Mouse (Mus musculus): ENCODE data around the gene Kcnq1. TPM values are rescaled to one million over a fixed set of nuclear protein-coding genes. Genes with fewer than 3 reads are reported as not detected.

Gene Kcnq1
- polyA plus RNA-seq, 1 experiment, result not detected

DNA sequence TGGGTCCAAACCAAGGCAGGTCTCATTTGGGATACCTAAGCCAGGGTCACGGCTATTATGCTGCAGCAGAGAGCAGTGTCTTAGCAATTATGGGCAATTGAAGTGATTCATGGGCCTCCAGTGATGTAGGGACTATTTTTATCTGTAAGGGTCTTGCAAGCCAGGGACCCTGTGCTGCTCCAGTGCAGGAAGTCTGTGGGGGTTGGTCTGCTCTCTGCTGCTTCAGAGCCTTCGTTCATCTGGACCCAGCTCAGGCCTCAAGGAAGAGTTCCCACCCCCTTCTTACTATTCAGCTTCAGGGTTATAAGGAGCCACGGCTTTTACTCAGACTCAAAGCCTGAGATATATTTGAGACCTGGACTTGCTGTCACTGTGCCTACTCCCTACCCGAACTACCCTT lies 227.4 kb downstream of the Kcnq1 start:
- peaks cover 11% of the 10 kb centered on the region; the same call in 1 of the 2 replicates for H3K9me3 ChIP-seq
- peaks cover 65% of the 10 kb centered on the region for H3K27me3 ChIP-seq (replicated peaks)
- no peaks in the 10 kb centered on the region for H3K4me1 ChIP-seq
- H3K36me3 ChIP-seq (replicated peaks; ENCODE audit: low read length), result no peaks in the 10 kb centered on the region
- H3K4me3 ChIP-seq (replicated peaks), result no peak overlapping the region
- TF ChIP-seq FLI1 (IDR thresholded peaks at IDR 0.05; ENCODE audit: low read length) (no peak), GATA1 (IDR thresholded peaks at IDR 0.05; ENCODE audit: borderline replicate concordance, low read length) (no peak)

DNA sequence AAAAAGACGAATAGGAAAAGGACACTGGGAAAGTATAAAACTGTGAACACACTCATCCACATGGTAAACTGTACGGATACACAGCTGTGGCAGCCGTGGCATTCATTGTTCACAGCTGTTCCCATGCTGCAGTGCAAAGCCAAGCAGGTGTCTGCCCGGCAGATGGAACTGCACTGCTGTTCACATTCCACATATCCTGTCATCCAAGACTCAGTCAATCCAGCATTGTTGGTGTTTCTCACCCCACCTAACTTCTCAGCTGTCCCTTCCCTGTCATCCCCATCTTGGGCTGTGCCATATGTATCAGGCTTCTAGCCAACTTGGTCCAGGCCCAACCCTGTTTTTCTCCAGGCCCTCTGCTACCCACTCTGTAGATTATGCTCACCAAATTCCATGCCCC lies 232.5 kb downstream of the Kcnq1 start:
- TF ChIP-seq GATA1 (IDR thresholded peaks at IDR 0.05; ENCODE audit: borderline replicate concordance, low read length), result no peak
- no peak for TF ChIP-seq FLI1 (IDR thresholded peaks at IDR 0.05; ENCODE audit: low read length)
- Histone ChIP-seq H3K9me3 (peaks cover 14% of the 10 kb centered on the region; the same call in 1 of the 2 replicates), H3K4me3 (replicated peaks) (no peak overlapping the region), H3K27me3 (replicated peaks) (peaks cover 52% of the 10 kb centered on the region), H3K4me1 (no peaks in the 10 kb centered on the region), H3K36me3 (replicated peaks; ENCODE audit: low read length) (no peaks in the 10 kb centered on the region)

DNA sequence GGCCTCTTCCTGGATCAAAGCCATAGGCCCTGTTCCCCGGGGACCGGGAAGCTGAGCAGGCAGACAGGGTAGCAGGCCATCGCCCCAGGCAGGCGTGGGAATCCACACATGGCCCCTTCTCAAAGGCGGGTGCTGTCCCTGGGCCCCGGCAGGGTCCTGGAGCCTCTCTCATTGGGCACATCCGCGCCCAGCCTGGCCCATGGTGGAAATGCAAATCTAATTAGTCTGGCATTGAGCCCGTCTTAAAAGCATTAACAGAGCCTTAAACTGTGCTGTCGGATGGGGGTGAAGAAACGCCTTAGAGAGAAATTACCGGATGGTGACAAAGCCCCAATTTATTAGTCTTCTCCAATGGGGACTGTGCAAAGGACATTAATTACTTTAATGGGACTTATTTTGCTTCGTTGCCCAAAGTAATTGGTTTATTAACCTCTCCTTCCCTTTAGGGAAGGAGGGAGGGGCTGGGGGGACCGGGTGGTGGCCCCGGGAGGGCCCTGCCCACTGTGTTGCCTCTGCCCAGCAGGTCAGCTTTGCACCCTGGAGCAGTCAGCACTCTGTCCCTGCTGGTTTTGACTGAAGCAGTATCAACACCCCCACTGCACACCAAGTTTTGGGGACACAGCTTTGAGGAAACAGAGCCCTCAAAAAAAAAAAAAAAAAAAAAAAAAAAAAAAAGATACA lies 234.6 kb downstream of the Kcnq1 start:
- no peaks in the 10 kb centered on the region for H3K4me1 ChIP-seq
- H3K36me3 ChIP-seq (replicated peaks; ENCODE audit: low read length), result no peaks in the 10 kb centered on the region
- no peak overlapping the region for H3K4me3 ChIP-seq (replicated peaks)
- TF ChIP-seq GATA1 (IDR thresholded peaks at IDR 0.05; ENCODE audit: borderline replicate concordance, low read length) (no peak), FLI1 (IDR thresholded peaks at IDR 0.05; ENCODE audit: low read length) (no peak)
- H3K27me3 ChIP-seq (replicated peaks), result peaks cover 52% of the 10 kb centered on the region
- H3K9me3 ChIP-seq, result peaks cover 14% of the 10 kb centered on the region; the same call in 1 of the 2 replicates

DNA sequence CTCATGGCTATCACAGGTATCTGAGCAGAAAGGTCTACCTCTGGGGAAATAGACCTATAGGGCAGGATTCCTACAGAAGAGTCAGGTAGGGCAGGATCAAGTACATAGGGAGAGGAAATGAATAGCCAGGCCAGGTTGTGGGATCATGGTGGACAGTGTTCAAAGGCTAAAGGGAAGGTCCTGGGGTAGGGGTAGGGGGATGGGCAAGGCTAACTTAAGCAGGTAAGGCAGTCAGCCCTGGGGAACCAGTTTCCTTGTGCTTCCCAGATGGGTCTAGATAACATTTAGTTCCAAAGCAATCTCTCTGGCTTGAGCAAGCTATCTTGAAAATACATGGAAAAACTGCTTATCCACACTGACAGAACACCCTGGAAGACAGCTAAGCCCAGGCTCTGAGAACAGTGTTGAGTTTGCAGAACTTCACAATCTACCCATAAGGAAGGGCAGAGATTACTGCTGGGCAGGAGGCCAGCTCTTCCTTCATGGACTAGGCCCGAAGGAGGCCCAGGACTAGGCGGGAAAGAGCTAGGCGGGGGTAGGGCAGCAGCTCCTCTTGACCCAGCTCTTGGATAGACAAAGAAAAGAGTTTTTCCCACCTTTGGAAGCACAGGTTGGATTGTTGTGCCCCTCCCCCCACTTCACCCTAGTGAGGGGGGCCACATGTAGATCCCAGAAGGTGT lies 235.3 kb downstream of the Kcnq1 start:
- Histone ChIP-seq H3K9me3 (peaks cover 14% of the 10 kb centered on the region; the same call in 1 of the 2 replicates), H3K27me3 (replicated peaks) (peaks cover 55% of the 10 kb centered on the region), H3K4me3 (replicated peaks) (no peak overlapping the region), H3K4me1 (no peaks in the 10 kb centered on the region), H3K36me3 (replicated peaks; ENCODE audit: low read length) (no peaks in the 10 kb centered on the region)
- no peak for TF ChIP-seq FLI1 (IDR thresholded peaks at IDR 0.05; ENCODE audit: low read length)
- TF ChIP-seq GATA1 (IDR thresholded peaks at IDR 0.05; ENCODE audit: borderline replicate concordance, low read length), result no peak

- no peaks in the 10 kb centered on the region for H3K4me1 ChIP-seq
- TF ChIP-seq GATA1 (IDR thresholded peaks at IDR 0.05; ENCODE audit: borderline replicate concordance, low read length), result no peak
- TF ChIP-seq FLI1 (IDR thresholded peaks at IDR 0.05; ENCODE audit: low read length), result no peak
- H3K9me3 ChIP-seq, result 0 out of 2 replicates have a peak, but pooled peaks cover under 1% of the 10 kb centered on the region
- no peaks in the 10 kb centered on the region for H3K36me3 ChIP-seq (replicated peaks; ENCODE audit: low read length)
- peaks cover 68% of the 10 kb centered on the region for H3K27me3 ChIP-seq (replicated peaks)
- no peak overlapping the region for H3K4me3 ChIP-seq (replicated peaks)
Measured at GRCm38 (mm10) chr7:143343781-143344306, 237.7 kb downstream of the Kcnq1 start.

GRCm38 (mm10) chr7:143349287-143349686 lies 243.1 kb downstream of the Kcnq1 start:
- Histone ChIP-seq H3K4me3 (replicated peaks) (no peak overlapping the region), H3K27me3 (replicated peaks) (peaks cover 53% of the 10 kb centered on the region), H3K9me3 (no peaks in the 10 kb centered on the region), H3K36me3 (replicated peaks; ENCODE audit: low read length) (no peaks in the 10 kb centered on the region), H3K4me1 (no peaks in the 10 kb centered on the region)
- TF ChIP-seq GATA1 (IDR thresholded peaks at IDR 0.05; ENCODE audit: borderline replicate concordance, low read length), result no peak
- no peak for TF ChIP-seq FLI1 (IDR thresholded peaks at IDR 0.05; ENCODE audit: low read length)

- H3K27me3 ChIP-seq (replicated peaks), result peaks cover 48% of the 10 kb centered on the region
- TF ChIP-seq FLI1 (IDR thresholded peaks at IDR 0.05; ENCODE audit: low read length) (no peak), GATA1 (IDR thresholded peaks at IDR 0.05; ENCODE audit: borderline replicate concordance, low read length) (no peak)
- no peaks in the 10 kb centered on the region for H3K36me3 ChIP-seq (replicated peaks; ENCODE audit: low read length)
- no peaks in the 10 kb centered on the region for H3K4me1 ChIP-seq
- no peaks in the 10 kb centered on the region for H3K9me3 ChIP-seq
- no peak overlapping the region for H3K4me3 ChIP-seq (replicated peaks)
Measured at GRCm38 (mm10) chr7:143349848-143350247, 243.7 kb downstream of the Kcnq1 start.

DNA sequence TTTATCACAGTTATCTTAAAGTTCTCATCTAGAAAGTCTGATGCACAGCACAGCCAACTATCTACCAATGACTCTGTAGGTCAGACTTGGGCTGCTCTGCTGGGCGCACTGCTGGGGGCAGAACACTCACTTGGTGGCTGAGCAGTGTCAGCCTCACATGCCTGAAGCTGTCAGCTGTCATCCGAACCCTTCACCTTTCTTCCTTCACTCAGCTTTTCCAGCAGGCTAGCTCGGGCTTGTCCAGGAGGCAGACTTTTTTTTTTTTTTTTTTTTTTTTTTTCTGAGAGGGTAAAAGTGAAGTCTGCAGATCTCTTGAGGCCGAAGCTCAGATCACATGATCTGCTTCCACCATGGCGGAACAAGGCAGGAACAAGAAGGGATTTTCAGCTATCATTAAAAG lies 249.7 kb downstream of the Kcnq1 start:
- Histone ChIP-seq H3K4me1 (no peaks in the 10 kb centered on the region), H3K4me3 (replicated peaks) (no peak overlapping the region)
- TF ChIP-seq FLI1 (IDR thresholded peaks at IDR 0.05; ENCODE audit: low read length), result no peak

DNA sequence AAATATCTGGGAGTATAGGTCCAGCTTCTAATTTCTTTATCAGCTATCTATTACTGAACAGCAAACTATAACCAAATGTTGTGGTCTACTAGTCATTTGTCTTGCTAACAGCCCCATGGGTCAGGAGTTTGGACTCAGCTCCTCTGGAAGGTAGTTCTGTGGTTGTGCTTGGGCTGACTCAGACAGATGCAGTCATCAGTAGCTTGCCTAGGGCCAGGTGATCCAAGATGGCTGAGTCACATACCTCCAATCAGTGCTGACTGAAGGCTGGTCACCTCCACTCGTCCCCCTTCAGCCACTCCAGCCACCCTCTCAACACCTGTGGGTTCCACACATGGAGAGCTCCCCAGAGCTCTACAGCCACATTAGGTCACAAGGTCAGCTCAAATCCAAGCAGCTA lies 250.9 kb downstream of the Kcnq1 start:
- Histone ChIP-seq H3K4me1 (no peaks in the 10 kb centered on the region), H3K9me3 (no peaks in the 10 kb centered on the region), H3K27me3 (replicated peaks) (peaks cover 55% of the 10 kb centered on the region), H3K36me3 (replicated peaks; ENCODE audit: low read length) (no peaks in the 10 kb centered on the region), H3K4me3 (replicated peaks) (no peak overlapping the region)
- TF ChIP-seq FLI1 (IDR thresholded peaks at IDR 0.05; ENCODE audit: low read length), result no peak
- no peak for TF ChIP-seq GATA1 (IDR thresholded peaks at IDR 0.05; ENCODE audit: borderline replicate concordance, low read length)

More for the DNA sequence above, 249.7 kb downstream of the Kcnq1 start:
- no peaks in the 10 kb centered on the region for H3K36me3 ChIP-seq (replicated peaks; ENCODE audit: low read length)
- H3K27me3 ChIP-seq (replicated peaks), result peaks cover 43% of the 10 kb centered on the region
- no peaks in the 10 kb centered on the region for H3K9me3 ChIP-seq

GRCm38 (mm10) chr7:143357831-143358230 lies 251.7 kb downstream of the Kcnq1 start:
- Histone ChIP-seq H3K36me3 (replicated peaks; ENCODE audit: low read length) (no peaks in the 10 kb centered on the region), H3K27me3 (replicated peaks) (peaks cover 63% of the 10 kb centered on the region), H3K4me3 (replicated peaks) (no peak overlapping the region), H3K9me3 (no peaks in the 10 kb centered on the region), H3K4me1 (no peaks in the 10 kb centered on the region)
- TF ChIP-seq GATA1 (IDR thresholded peaks at IDR 0.05; ENCODE audit: borderline replicate concordance, low read length) (no peak), FLI1 (IDR thresholded peaks at IDR 0.05; ENCODE audit: low read length) (no peak)
